Mouse (Mus musculus) adrenal gland, adult 2 months (tissue): ENCODE data around the gene Icam4. TPM values are rescaled to one million over a fixed set of nuclear protein-coding genes. Genes with fewer than 3 reads are reported as not detected.
A peak's percentile ranks its signal among the peaks of the same experiment; 100 is the strongest.

Source experiments
- DNase-seq: peaks from one replicate; pipeline ENCODE4 v3.0.0; 2021
- polyA plus RNA-seq: library from polyadenylated mRNA; depleted of rRNA; stranded (reverse); fragments of >200 nt; gene quantifications from 2 replicates; pipeline ENCODE4 v1.2.3, GENCODE M21; 2012
- total RNA-seq, 2 experiments: library from RNA; stranded (reverse); gene quantifications; 2 replicates each; pipeline ENCODE4 v1.2.3; 2021

Gene Icam4
- total and polyA plus RNA-seq, 3 experiments, result 1.1 to 5.1 (median 1.9) TPM

GRCm38 (mm10) chr9:21011846-21012312 lies 17.3 kb upstream of the Icam4 start:
- peak; percentile 42 for DNase-seq

- no peak for DNase-seq
Measured at GRCm38 (mm10) chr9:21012368-21012767, 16.8 kb upstream of the Icam4 start.

GRCm38 (mm10) chr9:21014691-21015570 lies 14.2 kb upstream of the Icam4 start:
- DNase-seq, result peak; percentile 73

- peak; percentile 76 for DNase-seq
Measured at GRCm38 (mm10) chr9:21015571-21016130, 13.5 kb upstream of the Icam4 start, which contains the start of gene Icam1. TSS of gene Icam1 (plus strand) at chr9:21015985.

GRCm38 (mm10) chr9:21016331-21017176 lies 12.6 kb upstream of the Icam4 start:
- peak; percentile 37 for DNase-seq

GRCm38 (mm10) chr9:21017177-21017575 lies 12.0 kb upstream of the Icam4 start:
- DNase-seq, result no peak

GRCm38 (mm10) chr9:21018600-21018999 lies 10.6 kb upstream of the Icam4 start:
- no peak for DNase-seq

- DNase-seq, result no peak
Measured at GRCm38 (mm10) chr9:21021363-21021762, 7.8 kb upstream of the Icam4 start.

- DNase-seq, result no peak
Measured at GRCm38 (mm10) chr9:21022288-21022687, 6.9 kb upstream of the Icam4 start.

GRCm38 (mm10) chr9:21022726-21023125 lies 6.4 kb upstream of the Icam4 start:
- no peak for DNase-seq

- DNase-seq, result no peak
Measured at GRCm38 (mm10) chr9:21025258-21025810, 3.8 kb upstream of the Icam4 start.

GRCm38 (mm10) chr9:21026849-21027248 lies 2.3 kb upstream of the Icam4 start:
- no peak for DNase-seq

GRCm38 (mm10) chr9:21027774-21028290 lies 1.3 kb upstream of the Icam4 start:
- no peak for DNase-seq

- no peak for DNase-seq
Measured at GRCm38 (mm10) chr9:21028560-21029110, 538 bp upstream of the Icam4 start.

GRCm38 (mm10) chr9:21030055-21030600 lies 955 bp downstream of the Icam4 start:
- no peak for DNase-seq

GRCm38 (mm10) chr9:21030781-21031250 lies 1.6 kb downstream of the Icam4 start:
- peak; percentile 91 for DNase-seq

GRCm38 (mm10) chr9:21031251-21031895 lies 2.2 kb downstream of the Icam4 start:
- DNase-seq, result peak; percentile 80

GRCm38 (mm10) chr9:21031896-21032351 lies 2.8 kb downstream of the Icam4 start, which contains the start of gene Icam5:
TSS of gene Icam5 (plus strand) at chr9:21032073.
- DNase-seq, result peak; percentile 48

GRCm38 (mm10) chr9:21032491-21032890 lies 3.3 kb downstream of the Icam4 start:
- DNase-seq, result no peak

GRCm38 (mm10) chr9:21033136-21033535 lies 4.0 kb downstream of the Icam4 start:
- peak; percentile 92 for DNase-seq
